8 mouse cellular contexts compared by ENCODE assay signal in genomic region chr2:104027458-104028138, GRCm38 (mm10). TPM values are rescaled to one million over a fixed set of nuclear protein-coding genes. Genes with fewer than 3 reads are reported as not detected.
DNase-seq lines count a peak whose midpoint lies in the region; ATAC-seq lines count a peak whose summit lies in the region.

TSS of gene Fbxo3 (plus strand) at chr2:104027721.

- peaks cover 12% of the 10 kb centered on the region for H3K4me1 ChIP-seq in intestine, embryonic 16.5 days (ENCODE audit: control insufficient read depth, insufficient read depth, low read length)

- no peaks in the 10 kb centered on the region for H3K36me3 ChIP-seq in intestine, embryonic 16.5 days (ENCODE audit: control insufficient read depth, insufficient read depth, low read length)

- H3K4me3 ChIP-seq in intestine, embryonic 16.5 days (ENCODE audit: low read length), result peak within 1 kb of the TSS; percentile 98

- peak within 1 kb of the TSS; percentile 76 for H3K4me2 ChIP-seq in intestine, embryonic 16.5 days (ENCODE audit: low read depth, low read length)

- H3K9ac ChIP-seq in intestine, embryonic 16.5 days (ENCODE audit: low read depth, low read length), result peak within 1 kb of the TSS; percentile 99

- peak; percentile 98 for ATAC-seq in intestine, embryonic 16.5 days

- intact Hi-C loops in left cerebral cortex, postnatal 25 days (cut with DNase I), result no loop called here

- WGBS in intestine, embryonic 16.5 days, result under 1% methylated on average over 39 of the region's 44 CpGs

- H3K27ac ChIP-seq in intestine, embryonic 16.5 days (ENCODE audit: low read length), result peak within 1 kb of the TSS; percentile 54

- no peaks in the 10 kb centered on the region for H3K27me3 ChIP-seq in intestine, embryonic 16.5 days (replicated peaks; ENCODE audit: control insufficient read depth, insufficient read depth, low read length)

- H3K9me3 ChIP-seq in intestine, embryonic 16.5 days (ENCODE audit: control insufficient read depth, low read length), result no peaks in the 10 kb centered on the region

- peak; percentile 96 for DNase-seq in adrenal gland, adult 2 months
- DNase-seq in embryo, embryonic 11.5 days (ENCODE audit: low read depth, low spot score), result peak; percentile 57
- peak; percentile 75 to 85 for DNase-seq in gastrocnemius, postnatal 4 days (ENCODE audit: low spot score in 2 of 2)
- peak; percentile 78 to 82 for DNase-seq in left cerebral cortex, postnatal 25 days (ENCODE audit: low spot score in 2 of 2)
- peak; percentile 73 for DNase-seq in mesoderm, embryonic 11.5 days (ENCODE audit: low read depth, low spot score)
- DNase-seq in right cerebral cortex, postnatal 25 days, result peak; percentile 76
- peak; percentile 84 to 86 for DNase-seq in urinary bladder, postnatal 4 days (ENCODE audit: low spot score in 2 of 2)

RNA-seq across cellular contexts. Expression of gene Fbxo3, which starts in this region (rescaled TPM):
- total RNA-seq in adrenal gland, adult 2 months (2021), result 10 to 100 TPM; 66.3 to 77.9 TPM
- 9.3 and 12.8 TPM in 2 replicates for polyA plus RNA-seq in adrenal gland, adult 2 months (2012; rRNA removed)
- 10 to 100 TPM; 41.4 to 47.0 TPM for total RNA-seq in gastrocnemius, postnatal 4 days (2021)
- 53.2 and 54.8 TPM in 2 replicates for polyA plus RNA-seq in intestine, embryonic 16.5 days (2015; fragmentation: Nextera tagmentation; extraction: Ambion mirVana)
- total RNA-seq in left cerebral cortex, postnatal 25 days (2021), result 10 to 100 TPM; 59.9 to 60.0 TPM

Comparison
In these comparisons a context has a peak if more than half of its experiments do, and no peak if none do; other contexts are left out.
1. Peak in every context shown above with its lines: DNase-seq, ATAC-seq, H3K4me3 ChIP-seq and H3K27ac ChIP-seq.